Mouse (Mus musculus): ENCODE measurements around the gene Ruvbl2.
A peak's percentile ranks its signal among the peaks of the same experiment; 100 is the strongest.

Gene Ruvbl2

GRCm38 (mm10) chr7:45460860-45461314, 23.0 kb upstream of the Ruvbl2 start:
- DNase-seq: no peak

GRCm38 (mm10) chr7:45460377-45460776, 22.5 kb upstream of the Ruvbl2 start:
- DNase-seq: no peak

GRCm38 (mm10) chr7:45459564-45460140, 21.8 kb upstream of the Ruvbl2 start, which contains the start of gene Ftl1:
Gene Ftl1, minus strand, starts transcription at chr7:45459884.
- peak; percentile 95 for DNase-seq

- DNase-seq: peak; percentile 77
These were observed 21.1 kb upstream of the Ruvbl2 start for GRCm38 (mm10) chr7:45458748-45459563.

- no peak for DNase-seq
These were observed 19.5 kb upstream of the Ruvbl2 start for GRCm38 (mm10) chr7:45457204-45458060.

- no peak for DNase-seq
These were observed 18.9 kb upstream of the Ruvbl2 start for GRCm38 (mm10) chr7:45456721-45457203.

- no peak for DNase-seq
These were observed 18.2 kb upstream of the Ruvbl2 start for GRCm38 (mm10) chr7:45455932-45456696.

- DNase-seq: no peak
These were observed 17.1 kb upstream of the Ruvbl2 start for GRCm38 (mm10) chr7:45454971-45455370.

GRCm38 (mm10) chr7:45451344-45451982, 13.6 kb upstream of the Ruvbl2 start:
- DNase-seq: peak; percentile 80

- DNase-seq: no peak
These were observed 12.1 kb upstream of the Ruvbl2 start for GRCm38 (mm10) chr7:45449974-45450373.

GRCm38 (mm10) chr7:45447325-45447990, 9.6 kb upstream of the Ruvbl2 start:
- no peak for DNase-seq

- DNase-seq: no peak
These were observed 8.7 kb upstream of the Ruvbl2 start for GRCm38 (mm10) chr7:45446589-45446988.

- DNase-seq: no peak
These were observed 5.9 kb upstream of the Ruvbl2 start for GRCm38 (mm10) chr7:45443526-45444420.

- DNase-seq: no peak
These were observed 850 bp downstream of the Ruvbl2 start for GRCm38 (mm10) chr7:45437046-45437445.

GRCm38 (mm10) chr7:45436444-45436843, 1.5 kb downstream of the Ruvbl2 start:
- no peak for DNase-seq

- DNase-seq: no peak
These were observed 2.9 kb downstream of the Ruvbl2 start for GRCm38 (mm10) chr7:45435038-45435437.

- DNase-seq: peak; percentile 100
These were observed 3.5 kb downstream of the Ruvbl2 start, which contains the start of gene Gys1 for GRCm38 (mm10) chr7:45434203-45435015. Gene Gys1, plus strand, starts transcription at chr7:45434844.

GRCm38 (mm10) chr7:45433835-45434202, 4.1 kb downstream of the Ruvbl2 start:
- no peak for DNase-seq

- DNase-seq: no peak
These were observed 11.3 kb downstream of the Ruvbl2 start for GRCm38 (mm10) chr7:45426556-45426955.

Data from cerebellum, adult 11 months (tissue).